Mouse (Mus musculus) skeletal muscle tissue, adult 2 months (tissue): ENCODE results near the gene C8a.

ENCODE experiments used
- DNase-seq: peaks from one replicate; pipeline ENCODE4 v3.0.0-alpha.2; 2012; ENCODE audit warnings: low read depth, low spot score

C8a gene

GRCm38 (mm10) chr4:104842204-104842603 lies 34.0 kb downstream of the C8a start:
- no peak for DNase-seq

- DNase-seq, result no peak
These were observed 37.9 kb downstream of the C8a start for GRCm38 (mm10) chr4:104838342-104838741.

- DNase-seq, result no peak
These were observed 41.1 kb downstream of the C8a start for GRCm38 (mm10) chr4:104835096-104835495.

GRCm38 (mm10) chr4:104828939-104829338 lies 47.3 kb downstream of the C8a start:
- no peak for DNase-seq

- DNase-seq, result no peak
These were observed 51.7 kb downstream of the C8a start for GRCm38 (mm10) chr4:104824381-104825077.

GRCm38 (mm10) chr4:104823597-104824101 lies 52.5 kb downstream of the C8a start:
- DNase-seq, result no peak

GRCm38 (mm10) chr4:104819891-104820290 lies 56.3 kb downstream of the C8a start:
- DNase-seq, result no peak

GRCm38 (mm10) chr4:104818986-104819385 lies 57.2 kb downstream of the C8a start:
- no peak for DNase-seq

- DNase-seq, result no peak
These were observed 58.7 kb downstream of the C8a start for GRCm38 (mm10) chr4:104817509-104817908.

GRCm38 (mm10) chr4:104816519-104817232 lies 59.5 kb downstream of the C8a start:
- DNase-seq, result no peak

- no peak for DNase-seq
These were observed 62.6 kb downstream of the C8a start for GRCm38 (mm10) chr4:104813617-104814016.

GRCm38 (mm10) chr4:104810710-104811286 lies 65.4 kb downstream of the C8a start:
- DNase-seq, result no peak

- no peak for DNase-seq
These were observed 70.6 kb downstream of the C8a start for GRCm38 (mm10) chr4:104805414-104806257.

GRCm38 (mm10) chr4:104804100-104804499 lies 72.1 kb downstream of the C8a start:
- DNase-seq, result no peak

- DNase-seq, result no peak
These were observed 74.6 kb downstream of the C8a start for GRCm38 (mm10) chr4:104801625-104802024.

GRCm38 (mm10) chr4:104798951-104799350 lies 77.2 kb downstream of the C8a start:
- no peak for DNase-seq

- DNase-seq, result no peak
These were observed 84.1 kb downstream of the C8a start for GRCm38 (mm10) chr4:104792111-104792510.

- DNase-seq, result no peak
These were observed 93.9 kb downstream of the C8a start for GRCm38 (mm10) chr4:104782346-104782745.

GRCm38 (mm10) chr4:104781441-104781840 lies 94.8 kb downstream of the C8a start:
- DNase-seq, result no peak

GRCm38 (mm10) chr4:104779460-104779859 lies 96.7 kb downstream of the C8a start:
- no peak for DNase-seq

GRCm38 (mm10) chr4:104775601-104776000 lies 100.6 kb downstream of the C8a start:
- DNase-seq, result no peak

GRCm38 (mm10) chr4:104770331-104770730 lies 105.9 kb downstream of the C8a start:
- no peak for DNase-seq
